Mouse (Mus musculus) limb, embryonic 14.5 days (tissue): ENCODE measurements around the gene Slc23a2. TPM values are rescaled to one million over a fixed set of nuclear protein-coding genes. Genes with fewer than 3 reads are reported as not detected.

ENCODE experiments used
- ATAC-seq: fragments of 200-750 bp; cut with Nextera tagmentation; 2 replicates; pipeline ENCODE4 v1.8.0; 2017; ENCODE audit warnings: low read depth, moderate number of reproducible peaks, moderate TSS enrichment; ENCODE audit not compliant: low FRiP score
- DNase-seq: peaks from one replicate; pipeline ENCODE4 v3.0.0-alpha.2; 2015; ENCODE audit warnings: low spot score
- H3K27ac ChIP-seq: fragments of 300-500 bp; sonication (generic); replicated peaks from 2 replicates; pipeline ENCODE4 v1.5.1; 2014; ENCODE audit warnings: low read depth, mild to moderate bottlenecking, low read length, moderate library complexity, mixed read lengths
- H3K27me3 ChIP-seq: fragments of 300-500 bp; sonication (generic); 2 replicates; pipeline ENCODE4 v1.6.1; 2014; ENCODE audit warnings: low read length, mixed read lengths; ENCODE audit not compliant: control insufficient read depth, insufficient read depth
- H3K36me3 ChIP-seq: fragments of 300-500 bp; sonication (generic); 2 replicates; pipeline ENCODE4 v1.6.1; 2014; ENCODE audit warnings: mild to moderate bottlenecking, low read length, moderate library complexity, mixed read lengths; ENCODE audit not compliant: control insufficient read depth, insufficient read depth
- H3K4me1 ChIP-seq: fragments of 300-500 bp; sonication (generic); 2 replicates; pipeline ENCODE4 v1.6.1; 2014; ENCODE audit warnings: antibody characterized with exemption, low read length, mixed read lengths; ENCODE audit not compliant: control insufficient read depth, insufficient read depth
- H3K4me2 ChIP-seq: fragments of 300-500 bp; sonication (generic); replicated peaks from 2 replicates; pipeline ENCODE4 v1.6.1; 2014; ENCODE audit warnings: low read depth, mild to moderate bottlenecking, low read length, moderate library complexity; ENCODE audit not compliant: severe bottlenecking
- H3K4me3 ChIP-seq: fragments of 300-500 bp; sonication (generic); replicated peaks from 2 replicates; pipeline ENCODE4 v1.5.1; 2014; ENCODE audit warnings: low read length
- H3K9ac ChIP-seq: fragments of 300-500 bp; sonication (generic); 2 replicates; pipeline ENCODE4 v1.6.1; 2014; ENCODE audit warnings: mild to moderate bottlenecking, low read depth, low read length, moderate library complexity; ENCODE audit not compliant: severe bottlenecking
- H3K9me3 ChIP-seq: fragments of 300-500 bp; sonication (generic); 2 replicates; pipeline ENCODE4 v1.6.1; 2016; ENCODE audit warnings: low read length; ENCODE audit not compliant: control insufficient read depth
- POLR2A ChIP-seq: fragments of 200-500 bp; IDR thresholded peaks from 2 replicates; pipeline ENCODE4 v1.8.0; 2012; ENCODE audit warnings: inconsistent platforms, mild to moderate bottlenecking, moderate library complexity, borderline replicate concordance; ENCODE audit not compliant: insufficient read depth, insufficient read length; ENCODE audit errors: extremely low read depth
- WGBS: fragments of 180-500 bp; shearing (Covaris S2); extraction: QIAGEN DNeasy Blood & Tissue Kit; methylation state at CpG from one replicate; pipeline ENCODE4 v1.1.7; 2014; 5-methylcytosine and 5-hydroxymethylcytosine counted together
- polyA plus RNA-seq, 2 experiments: library from polyadenylated mRNA; depleted of rRNA in 1 of 2; stranded (reverse) in 1 of 2; unstranded in 1 of 2; fragments of >200 nt; fragmentation: Nextera tagmentation in 1 of 2; extraction: Ambion mirVana in 1 of 2; gene quantifications; 2 replicates each; pipeline versions ENCODE4 v1.2.1 to v1.2.3; 2012 to 2014

The Slc23a2 gene
- polyA plus RNA-seq, 2 experiments = 15.6 to 17.6 TPM

DNA sequence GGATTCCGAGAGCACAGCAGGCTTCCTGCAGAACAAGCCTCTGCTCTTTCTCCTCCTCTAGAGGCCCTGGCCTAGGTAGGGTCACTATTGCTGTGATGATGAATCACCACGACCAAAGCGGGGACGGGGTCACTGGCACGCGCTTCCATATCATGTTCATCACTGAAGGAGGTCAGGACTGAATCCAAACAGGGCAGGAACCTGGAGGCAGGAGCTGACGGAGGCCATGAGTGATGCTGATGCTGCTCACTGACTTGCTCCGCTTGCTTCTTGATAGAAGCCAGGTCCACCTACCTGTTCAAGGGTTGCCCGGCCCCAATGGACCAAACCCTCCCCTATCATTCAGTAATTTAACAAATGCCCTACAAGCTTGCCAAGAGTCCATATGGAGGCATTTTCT is 35.9 kb downstream of the Slc23a2 start:
- H3K9me3 ChIP-seq = no peaks in the 10 kb centered on the region
- no peaks in the 10 kb centered on the region for H3K36me3 ChIP-seq
- H3K4me2 ChIP-seq = no peak overlapping the region
- no peak for DNase-seq
- TF ChIP-seq POLR2A = no peak
- H3K4me1 ChIP-seq = peaks cover 12% of the 10 kb centered on the region
- no peak for ATAC-seq
- H3K9ac ChIP-seq = no peak overlapping the region
- H3K27me3 ChIP-seq = no peaks in the 10 kb centered on the region
- no peak overlapping the region for H3K27ac ChIP-seq
- H3K4me3 ChIP-seq = no peak overlapping the region
- WGBS = 99% methylated on average over 9 of the region's 9 CpGs

DNA sequence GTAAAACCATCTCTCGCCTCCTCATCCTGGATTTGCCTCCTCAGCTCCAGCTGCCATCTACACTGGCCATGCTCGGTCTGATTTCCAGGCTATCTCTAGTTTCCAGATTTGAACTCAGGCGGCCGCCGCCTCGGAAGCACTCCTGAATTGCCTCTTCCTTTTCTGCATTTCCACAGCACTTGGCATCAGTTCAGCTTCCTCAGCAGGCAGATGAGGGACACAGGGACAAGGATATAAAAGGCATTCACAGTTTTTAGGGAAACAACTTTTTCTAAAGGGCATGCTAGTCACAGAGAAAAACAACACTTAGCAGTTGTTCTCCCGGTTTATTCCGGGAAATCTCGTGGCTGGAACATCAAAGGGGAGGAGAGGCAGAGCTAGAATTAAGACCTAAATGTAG is 37.3 kb downstream of the Slc23a2 start:
- Histone ChIP-seq H3K4me2 (no peak overlapping the region), H3K27me3 (no peaks in the 10 kb centered on the region), H3K9ac (no peak overlapping the region), H3K4me1 (peaks cover 19% of the 10 kb centered on the region), H3K4me3 (no peak overlapping the region), H3K27ac (no peak overlapping the region), H3K36me3 (no peaks in the 10 kb centered on the region), H3K9me3 (no peaks in the 10 kb centered on the region)
- WGBS = 60% methylated on average over 9 of the region's 9 CpGs
- TF ChIP-seq POLR2A = no peak
- no peak for ATAC-seq
- DNase-seq = no peak

DNA sequence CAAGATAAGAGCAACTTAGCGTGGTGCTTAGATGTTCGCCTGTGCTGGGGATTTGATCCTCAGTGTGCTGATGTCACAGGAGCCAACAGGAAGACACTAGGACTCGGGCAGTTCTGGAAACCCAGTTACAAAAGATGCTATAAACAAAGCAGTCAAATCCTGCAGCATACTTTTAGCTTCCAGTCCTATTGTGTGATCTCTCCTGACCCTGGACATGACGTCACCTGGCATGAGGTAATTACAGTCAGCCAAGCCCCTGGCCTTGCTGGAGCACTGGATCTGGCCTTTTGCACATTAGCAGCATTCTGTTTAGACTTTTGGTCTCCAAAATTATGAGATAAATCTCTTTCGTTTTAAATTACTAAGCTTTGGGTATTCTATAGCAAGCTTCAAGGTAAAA is 38.8 kb downstream of the Slc23a2 start:
- Histone ChIP-seq H3K9me3 (no peaks in the 10 kb centered on the region), H3K27ac (no peak overlapping the region), H3K4me1 (peaks cover 16% of the 10 kb centered on the region), H3K4me2 (no peak overlapping the region), H3K9ac (no peak overlapping the region), H3K4me3 (no peak overlapping the region), H3K36me3 (no peaks in the 10 kb centered on the region), H3K27me3 (no peaks in the 10 kb centered on the region)
- no peak for DNase-seq
- ATAC-seq = no peak
- 67% methylated on average over 5 of the region's 5 CpGs for WGBS
- TF ChIP-seq POLR2A = no peak

DNA sequence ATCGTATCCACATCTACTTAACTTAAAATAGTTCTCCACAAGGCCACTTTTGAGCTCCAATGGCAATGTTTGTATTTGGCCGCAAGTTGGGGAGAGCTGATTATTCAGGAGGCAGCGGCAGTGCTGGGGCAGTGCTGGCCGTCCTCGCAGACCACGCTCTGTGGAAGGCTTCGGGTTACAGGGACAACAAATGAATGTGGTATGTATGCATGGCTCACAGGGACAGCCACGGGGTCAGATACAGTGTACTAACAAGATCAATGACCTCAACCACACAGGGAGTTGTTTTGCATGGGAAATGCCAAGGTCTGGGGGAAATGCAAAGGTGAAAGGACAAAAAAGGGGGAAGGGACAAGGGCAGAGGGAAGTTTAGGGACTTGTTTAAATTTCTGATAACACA is 41.6 kb downstream of the Slc23a2 start:
- ATAC-seq (no peak), DNase-seq (no peak)
- no peak overlapping the region for H3K9ac ChIP-seq
- peaks cover 8% of the 10 kb centered on the region for H3K36me3 ChIP-seq
- no peak overlapping the region for H3K4me2 ChIP-seq
- no peaks in the 10 kb centered on the region for H3K27me3 ChIP-seq
- H3K4me1 ChIP-seq = peaks cover 14% of the 10 kb centered on the region
- no peak for TF ChIP-seq POLR2A
- no peak overlapping the region for H3K27ac ChIP-seq
- WGBS = 12% methylated on average over 8 of the region's 8 CpGs
- no peak overlapping the region for H3K4me3 ChIP-seq
- no peaks in the 10 kb centered on the region for H3K9me3 ChIP-seq

DNA sequence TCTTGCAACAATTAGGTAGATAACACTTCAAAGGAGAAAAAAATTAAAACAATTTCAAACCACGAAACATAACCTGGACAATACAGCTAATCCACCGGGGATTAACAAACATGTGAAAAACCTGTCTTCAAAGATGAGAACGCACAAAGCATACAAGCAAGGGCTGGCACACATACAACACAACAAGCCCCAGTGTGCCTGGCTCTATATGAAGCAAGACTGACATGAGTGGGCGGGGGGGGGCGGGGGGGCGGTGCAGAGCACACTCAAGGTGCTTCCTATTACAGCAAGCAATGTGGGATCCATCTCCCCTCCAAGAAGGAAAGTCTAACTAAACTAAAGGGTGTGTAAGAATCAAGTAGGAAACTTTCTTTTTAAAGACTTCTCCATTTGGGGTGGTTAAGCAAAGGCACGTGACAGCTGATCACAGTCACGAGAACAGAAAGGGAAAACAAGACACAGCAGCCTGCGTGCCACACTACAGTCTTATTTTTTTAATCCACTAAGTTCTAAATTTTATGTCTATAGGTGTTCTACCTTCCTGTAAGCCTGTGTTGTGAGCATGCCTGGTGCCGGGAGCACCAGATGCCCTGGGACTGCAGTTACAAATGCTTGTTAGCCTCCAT is 42.3 kb downstream of the Slc23a2 start:
- Histone ChIP-seq H3K27me3 (no peaks in the 10 kb centered on the region), H3K4me3 (no peak overlapping the region), H3K36me3 (peaks cover 8% of the 10 kb centered on the region), H3K9me3 (no peaks in the 10 kb centered on the region), H3K4me2 (no peak overlapping the region), H3K4me1 (peaks cover 10% of the 10 kb centered on the region), H3K9ac (no peak overlapping the region), H3K27ac (no peak overlapping the region)
- 65% methylated on average over 10 of the region's 10 CpGs for WGBS
- DNase-seq (no peak), ATAC-seq (no peak)
- no peak for TF ChIP-seq POLR2A

DNA sequence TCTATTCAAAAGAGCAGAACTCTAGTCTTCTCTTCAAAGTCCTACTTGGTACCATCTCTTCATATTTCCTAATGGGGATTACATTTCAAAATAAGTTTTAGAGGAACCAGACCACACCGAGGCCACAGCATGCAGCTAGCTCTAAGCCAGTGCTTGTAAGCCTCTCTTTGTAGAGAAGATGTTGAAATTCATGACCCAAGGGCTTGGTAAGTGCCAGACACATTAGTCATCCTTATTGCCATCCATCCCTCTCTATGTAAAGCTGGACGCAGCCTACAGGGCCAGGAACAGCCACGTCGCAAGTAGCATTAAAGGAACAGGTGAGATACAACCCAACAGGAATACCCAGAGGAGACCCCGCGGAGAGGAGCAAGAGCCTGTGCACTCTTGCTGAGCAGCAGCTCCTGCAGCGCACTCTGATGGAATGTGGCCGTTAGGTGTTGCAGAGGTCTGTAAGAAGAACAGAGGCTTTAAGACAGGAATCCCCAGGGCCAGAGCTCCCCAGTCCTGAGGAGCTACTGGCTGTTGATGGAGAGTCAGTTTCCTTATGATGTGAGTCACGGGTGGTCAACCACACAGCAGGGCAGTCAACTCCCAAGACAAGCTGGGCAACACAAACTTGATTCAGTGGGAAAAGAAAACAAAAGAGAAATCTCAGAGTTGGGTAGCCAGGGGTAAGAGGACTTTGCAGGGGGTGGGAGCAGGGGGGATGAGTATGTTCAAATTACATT is 45.8 kb downstream of the Slc23a2 start:
- Histone ChIP-seq H3K4me3 (no peak overlapping the region), H3K9me3 (no peaks in the 10 kb centered on the region), H3K4me1 (peaks cover 9% of the 10 kb centered on the region; the same call in 1 of the 2 replicates), H3K4me2 (no peak overlapping the region), H3K9ac (no peak overlapping the region), H3K36me3 (peaks cover 8% of the 10 kb centered on the region), H3K27me3 (no peaks in the 10 kb centered on the region), H3K27ac (no peak overlapping the region)
- 83% methylated on average over 9 of the region's 9 CpGs for WGBS
- TF ChIP-seq POLR2A = no peak
- DNase-seq = no peak
- ATAC-seq = no peak
